Comparison of ENCODE assay signal across 17 mouse cellular contexts in the genomic region with DNA sequence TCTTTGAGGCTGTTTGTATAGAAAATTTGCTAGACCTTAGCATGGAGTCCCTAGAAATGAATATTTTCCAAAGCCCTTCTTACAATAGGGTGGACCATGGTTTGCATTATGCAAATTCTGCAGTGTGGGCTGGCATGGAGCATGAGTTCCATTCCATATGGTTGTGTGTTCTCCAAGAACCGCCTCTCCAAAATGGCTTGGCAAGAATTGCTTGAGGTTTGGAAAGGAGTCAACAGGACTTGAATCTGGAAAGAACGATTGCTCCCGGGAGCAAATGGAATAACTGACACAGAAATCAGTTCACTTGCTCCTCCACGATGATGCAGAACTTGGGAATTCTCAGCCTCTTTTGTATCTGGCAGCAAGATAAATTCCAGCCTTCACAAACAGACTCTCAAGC.
A peak's percentile ranks its signal among the peaks of the same experiment; 100 is the strongest.
DNase-seq lines count a peak whose midpoint lies in the region; ATAC-seq and TF ChIP-seq lines count a peak whose summit lies in the region.
"Had no signal": no experiment of that assay in that cellular context is flagged by ENCODE, and none has a peak within 500 bp of the region (broad histone marks: within the 10 kb centered on the region; RNA-seq: fewer than 3 reads in every experiment).

No protein-coding gene starts in this region.

- H3K27ac ChIP-seq in left cerebral cortex, adult 2 months: no peak overlapping the region; the same call in 1 of the 2 replicates
- H3K27ac ChIP-seq: heart, embryonic 10.5 days; liver, embryonic 14.5 days; midbrain, embryonic 12.5 days; stomach, postnatal 0 days had no signal

- no peaks in the 10 kb centered on the region for H3K79me2 ChIP-seq in myocyte (ENCODE audit: control insufficient read depth, insufficient read depth)

- intact Hi-C loops in left cerebral cortex, adult 2 months (cut with DNase I): loop anchor here (5.0 kb wide), 1 partner anchor 1188 kb away; no protein-coding TSS in a partner anchor
- intact Hi-C loops in left cerebral cortex, postnatal 10 days (cut with DNase I): no loop called here
- intact Hi-C loops in heart, postnatal 10 days (cut with DNase I): no loop called here

- no peak overlapping the region for H3K4me3 ChIP-seq in left cerebral cortex, adult 2 months
- H3K4me3 ChIP-seq in myocyte: no peak overlapping the region
- H3K4me3 ChIP-seq: heart, embryonic 10.5 days; midbrain, embryonic 12.5 days had no signal

- H3K4me2 ChIP-seq in myocyte (ENCODE audit: low read depth): peak overlapping the region; percentile 12
- H3K4me2 ChIP-seq: midbrain, embryonic 12.5 days had no signal

- H3K36me3 ChIP-seq in myocyte (ENCODE audit: control insufficient read depth, insufficient read depth): no peaks in the 10 kb centered on the region
- H3K36me3 ChIP-seq: heart, embryonic 10.5 days; midbrain, embryonic 12.5 days had no signal

- no peak overlapping the region for H3ac ChIP-seq in myocyte (ENCODE audit: control insufficient read depth, insufficient read length)

- TF ChIP-seq CTCF in left cerebral cortex, adult 2 months (IDR thresholded peaks at IDR 0.05): no peak

- H3K27me3 ChIP-seq in myocyte (ENCODE audit: control insufficient read depth, insufficient read depth, insufficient read length): no peaks in the 10 kb centered on the region
- H3K27me3 ChIP-seq: midbrain, embryonic 12.5 days had no signal

- TF ChIP-seq POLR2A in myocyte (IDR thresholded peaks at IDR 0.05; ENCODE audit: insufficient read length, low read depth): no peak

- ATAC-seq in erythroblast, adult 5-6 weeks (replicated peaks; ENCODE audit: low FRiP score, poor library complexity, severe bottlenecking): no peak

- peak; percentile 33 to 59 for DNase-seq in cerebellum, postnatal 10 days
- no peak for DNase-seq in cerebellum, adult 8-10 months
- DNase-seq in left cerebral cortex, adult 2 months (ENCODE audit: extremely low spot score in 1 of 2, low spot score in 2 of 2): peak; percentile 8 to 22
- no peak for DNase-seq in left cerebral cortex, postnatal 10 days (ENCODE audit: extremely low spot score in 1 of 2, low spot score in 2 of 2)
- DNase-seq in fibroblast of lung, adult 2 months (ENCODE audit: low read depth): peak; percentile 63
- DNase-seq in heart, postnatal 10 days: no peak
- DNase-seq: adrenal gland, postnatal 10 days; gastrocnemius, postnatal 14 days; heart, postnatal 36 days; kidney, adult 9 months; thymus, postnatal 36 days had no signal

TF ChIP-seq in myocyte, 11 proteins besides CTCF, POLR2A, EP300 and RAD21:
- TF ChIP-seq MYOG (IDR thresholded peaks at IDR 0.05; ENCODE audit: control insufficient read depth in 1 of 3, insufficient read depth in 1 of 3, insufficient read length in 2 of 3, low read depth in 2 of 3): no peak
- TF ChIP-seq SRF (IDR thresholded peaks at IDR 0.05; ENCODE audit: control insufficient read depth, insufficient read length, low read depth): no peak
- no peak for TF ChIP-seq USF1 (IDR thresholded peaks at IDR 0.05; ENCODE audit: low read depth)
- no peak for TF ChIP-seq MYOD1 (IDR thresholded peaks at IDR 0.05; ENCODE audit: control insufficient read depth in 1 of 3, insufficient read length in 2 of 3, low read depth in 2 of 3)
- TF ChIP-seq CEBPB (IDR thresholded peaks at IDR 0.05; ENCODE audit: insufficient read depth, poor library complexity, severe bottlenecking): no peak
- no peak for TF ChIP-seq REST (IDR thresholded peaks at IDR 0.05; ENCODE audit: insufficient read depth, insufficient read length)
- TF ChIP-seq E2F4 (IDR thresholded peaks at IDR 0.05; ENCODE audit: insufficient read depth): no peak
- no peak for TF ChIP-seq MAX (IDR thresholded peaks at IDR 0.05; ENCODE audit: low read depth)
- TF ChIP-seq POLR2AphosphoS2 (IDR thresholded peaks at IDR 0.05; ENCODE audit: insufficient read length, low read depth): no peak
- TF ChIP-seq TCF12 (IDR thresholded peaks at IDR 0.05; ENCODE audit: insufficient read depth, poor library complexity, severe bottlenecking): no peak
- no peak for TF ChIP-seq TCF3 (IDR thresholded peaks at IDR 0.05; ENCODE audit: insufficient read length, low read depth)

Comparison
In these comparisons a context has a peak if more than half of its experiments do, and no peak if none do; other contexts are left out.
1. DNase-seq: peak in cerebellum, postnatal 10 days (2 of 2), left cerebral cortex, adult 2 months (2 of 2) and fibroblast of lung, adult 2 months (single experiment); none in cerebellum, adult 8-10 months (single experiment), left cerebral cortex, postnatal 10 days (0 of 2) and heart, postnatal 10 days (0 of 2).